Mouse (Mus musculus): ENCODE measurements around the gene Ddx42. TPM values are rescaled to one million over a fixed set of nuclear protein-coding genes. Genes with fewer than 3 reads are reported as not detected.
"Not testable (repeated sequence)": the region's sequence is repeated elsewhere in the genome, so short reads cannot be mapped to it uniquely, and the experiment has no call there.

Ddx42 gene
- total RNA-seq, 2 experiments from 2014 or later, result 79.8 to 81.0 TPM

- intact Hi-C loops (cut with DNase I), result no loop called here
- no peak for DNase-seq
These were observed 16.0 kb upstream of the Ddx42 start for GRCm38 (mm10) chr11:106200756-106201155.

- intact Hi-C loops (cut with DNase I), result no loop called here
- DNase-seq, result no peak
These were observed 15.2 kb upstream of the Ddx42 start for GRCm38 (mm10) chr11:106201337-106202122.

- no peak for DNase-seq
These were observed 14.6 kb upstream of the Ddx42 start, which contains the start of gene Strada for GRCm38 (mm10) chr11:106202123-106202465. Strada (minus strand) TSS chr11:106202168.

GRCm38 (mm10) chr11:106212771-106213170, 4.0 kb upstream of the Ddx42 start:
- intact Hi-C loops (cut with DNase I), result no loop called here
- no peak for DNase-seq

More at GRCm38 (mm10) chr11:106202123-106202465, 14.6 kb upstream of the Ddx42 start, which contains the start of gene Strada:
- intact Hi-C loops (cut with DNase I), result no loop called here

GRCm38 (mm10) chr11:106214856-106215255, 1.9 kb upstream of the Ddx42 start:
- intact Hi-C loops (cut with DNase I), result no loop called here
- no peak for DNase-seq

GRCm38 (mm10) chr11:106215450-106215859, 1.3 kb upstream of the Ddx42 start:
- DNase-seq, result no peak
- intact Hi-C loops (cut with DNase I), result no loop called here

GRCm38 (mm10) chr11:106215927-106216729, 598 bp upstream of the Ddx42 start, which contains the start of gene Ccdc47:
Ccdc47 (minus strand) TSS chr11:106216344.
- intact Hi-C loops (cut with DNase I), result no loop called here
- DNase-seq, result peak; percentile 98

GRCm38 (mm10) chr11:106220603-106221002, 3.9 kb downstream of the Ddx42 start:
- intact Hi-C loops (cut with DNase I), result no loop called here
- no peak for DNase-seq

GRCm38 (mm10) chr11:106233978-106234377, 17.3 kb downstream of the Ddx42 start:
- intact Hi-C loops (cut with DNase I); DNase-seq: not testable (repeated sequence)

GRCm38 (mm10) chr11:106246834-106247233, 30.1 kb downstream of the Ddx42 start:
- intact Hi-C loops (cut with DNase I), result no loop called here
- DNase-seq, result no peak

- DNase-seq, result no peak
- intact Hi-C loops (cut with DNase I), result no loop called here
These were observed 32.6 kb downstream of the Ddx42 start for GRCm38 (mm10) chr11:106249326-106249725.

- intact Hi-C loops (cut with DNase I), result loop anchor here (5.0 kb wide), 1 partner anchor 73 kb away; no protein-coding TSS in a partner anchor
- no peak for DNase-seq
These were observed 38.0 kb downstream of the Ddx42 start for GRCm38 (mm10) chr11:106254767-106255166.

- peak; percentile 22 for DNase-seq
- intact Hi-C loops (cut with DNase I), result loop anchor here (5.0 kb wide), 1 partner anchor 72 kb away; no protein-coding TSS in a partner anchor
These were observed 38.4 kb downstream of the Ddx42 start for GRCm38 (mm10) chr11:106255174-106255573.

GRCm38 (mm10) chr11:106255685-106256451, 39.1 kb downstream of the Ddx42 start, which contains the start of the genes Ftsj3 and Psmc5:
Ftsj3 (minus strand) TSS chr11:106256079.
Psmc5 (plus strand) TSS chr11:106256154.
- DNase-seq, result peak; percentile 99
- intact Hi-C loops (cut with DNase I), result loop anchor here (5.0 kb wide), 1 partner anchor 71 kb away; no protein-coding TSS in a partner anchor

- peak; percentile 27 for DNase-seq
- intact Hi-C loops (cut with DNase I), result loop anchor here (5.0 kb wide), 1 partner anchor 71 kb away; no protein-coding TSS in a partner anchor
These were observed 40.0 kb downstream of the Ddx42 start for GRCm38 (mm10) chr11:106256775-106257174.

GRCm38 (mm10) chr11:106260826-106261450, 44.2 kb downstream of the Ddx42 start:
- no peak for DNase-seq
- intact Hi-C loops (cut with DNase I), result loop anchor here (10.0 kb wide), 1 partner anchor 134 kb away; no protein-coding TSS in a partner anchor

GRCm38 (mm10) chr11:106263963-106264362, 47.2 kb downstream of the Ddx42 start:
- no peak for DNase-seq
- intact Hi-C loops (cut with DNase I), result loop anchor here (10.0 kb wide), 1 partner anchor 131 kb away; no protein-coding TSS in a partner anchor

GRCm38 (mm10) chr11:106264988-106265387, 48.3 kb downstream of the Ddx42 start:
- no peak for DNase-seq
- intact Hi-C loops (cut with DNase I), result loop anchor here (10.0 kb wide), 1 partner anchor 130 kb away; no protein-coding TSS in a partner anchor

GRCm38 (mm10) chr11:106265570-106265969, 48.8 kb downstream of the Ddx42 start:
- DNase-seq, result no peak
- intact Hi-C loops (cut with DNase I), result loop anchor here (10.0 kb wide), 1 partner anchor 129 kb away; no protein-coding TSS in a partner anchor

All from left cerebral cortex, postnatal 4 days (tissue).